Mouse (Mus musculus) adrenal gland, adult (tissue): Measurements from ENCODE around the gene Rpp25l.
"Not testable (repeated sequence)": the region's sequence is repeated elsewhere in the genome, so short reads cannot be mapped to it uniquely, and the experiment has no call there.

Source experiments
- DNase-seq, 2 experiments: peaks; one replicate each; pipeline ENCODE4 v3.0.0; 2022 to 2023; ENCODE audit warnings: low spot score in 1 of 2; ENCODE audit not compliant: inconsistent age in 2 of 2

Gene Rpp25l

DNA sequence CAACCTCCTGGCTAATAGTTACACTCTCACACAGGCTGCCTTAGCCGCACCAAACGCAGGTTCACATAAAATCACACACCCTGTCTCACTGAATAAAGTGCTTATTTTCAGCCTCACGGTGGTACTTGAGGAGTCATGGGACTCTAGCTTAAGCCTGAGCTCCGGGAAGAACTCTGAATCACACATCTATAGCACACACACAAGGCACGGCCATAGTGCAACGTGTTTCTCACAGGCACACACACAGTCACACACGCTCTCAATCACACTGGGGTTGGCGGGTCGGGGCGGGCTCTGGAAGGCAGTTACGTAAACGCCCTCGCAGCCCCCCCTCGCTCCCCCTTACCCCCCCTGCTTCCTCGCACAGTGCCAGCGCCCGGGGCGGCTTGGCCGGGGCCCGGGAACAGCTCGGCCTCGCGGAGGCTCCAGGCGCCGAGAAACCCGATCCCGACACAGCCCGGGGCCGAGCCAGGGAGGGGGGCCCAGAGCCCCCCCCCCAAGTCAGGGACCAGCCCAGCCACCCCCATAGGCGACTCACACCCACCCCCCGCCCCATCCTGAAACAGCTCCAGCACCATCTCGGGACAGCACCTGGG is 14.8 kb downstream of the Rpp25l start:
- DNase-seq = peak; percentile 68 to 78

DNA sequence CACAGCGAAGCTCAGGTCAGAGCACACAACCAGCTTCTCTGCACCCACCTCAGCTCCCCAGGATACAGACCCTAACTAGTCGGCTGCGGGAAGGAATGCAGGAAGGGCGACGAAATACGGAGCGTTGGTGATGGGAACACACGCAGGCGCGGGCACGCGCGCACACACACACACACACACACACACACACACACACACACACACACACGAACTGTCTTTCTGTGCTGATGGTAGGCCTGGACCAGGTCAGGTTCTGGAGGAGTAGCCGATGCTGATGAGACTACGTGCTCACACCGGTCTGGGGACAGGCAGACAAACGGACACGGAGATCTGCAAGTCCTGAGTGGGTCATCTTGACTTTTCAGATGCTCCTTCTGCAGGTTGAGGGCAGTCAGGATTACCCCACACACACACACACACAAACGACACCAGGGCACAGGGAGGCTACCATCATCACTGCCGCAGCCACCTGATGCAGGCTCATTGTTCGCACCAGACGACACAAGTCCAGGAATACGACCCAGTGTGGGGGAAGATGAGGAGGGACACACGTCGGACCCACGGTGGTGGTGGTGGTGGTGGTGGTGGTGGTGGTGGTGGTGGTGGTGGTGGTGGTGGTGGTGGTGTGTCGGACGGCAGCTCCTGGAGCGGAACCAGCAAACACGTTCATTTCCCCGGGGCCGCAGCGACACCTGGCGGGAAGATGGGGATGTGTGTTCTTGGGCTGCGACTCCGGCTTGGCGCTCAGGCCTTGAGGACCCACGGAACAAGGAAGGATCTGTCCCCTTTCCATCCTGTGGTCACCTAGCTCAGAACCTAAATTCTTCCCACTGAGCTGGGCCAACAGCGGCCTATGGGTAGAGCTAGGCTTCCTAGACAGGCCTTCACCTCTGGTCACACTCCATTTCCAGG is 16.1 kb downstream of the Rpp25l start, which contains the start of gene Cntfr:
Cntfr (minus strand) TSS at position 160 of the 912 bp plus-strand sequence.
- DNase-seq = peak; percentile 87 to 95

DNA sequence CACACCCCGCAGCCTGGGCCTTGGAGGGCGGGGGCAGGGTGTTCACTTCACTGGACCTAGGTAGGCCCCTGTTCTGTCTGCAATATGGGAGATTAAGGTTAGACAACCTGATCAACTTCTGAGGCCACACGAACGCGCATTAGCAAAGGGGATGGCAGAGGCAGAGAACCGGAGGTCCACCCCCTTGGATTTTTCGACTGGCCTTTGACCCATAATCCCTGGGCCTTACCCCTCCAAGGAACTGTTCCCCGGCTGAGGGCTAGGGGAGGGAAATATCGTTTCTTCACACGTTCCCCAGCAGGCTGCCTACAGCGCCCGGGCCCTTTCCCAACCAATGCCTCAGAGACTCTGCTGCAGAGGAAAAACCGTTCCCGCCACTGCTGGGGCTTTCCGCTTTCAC is 16.9 kb downstream of the Rpp25l start:
- peak in 1 of 2 experiments; percentile 60 for DNase-seq

DNA sequence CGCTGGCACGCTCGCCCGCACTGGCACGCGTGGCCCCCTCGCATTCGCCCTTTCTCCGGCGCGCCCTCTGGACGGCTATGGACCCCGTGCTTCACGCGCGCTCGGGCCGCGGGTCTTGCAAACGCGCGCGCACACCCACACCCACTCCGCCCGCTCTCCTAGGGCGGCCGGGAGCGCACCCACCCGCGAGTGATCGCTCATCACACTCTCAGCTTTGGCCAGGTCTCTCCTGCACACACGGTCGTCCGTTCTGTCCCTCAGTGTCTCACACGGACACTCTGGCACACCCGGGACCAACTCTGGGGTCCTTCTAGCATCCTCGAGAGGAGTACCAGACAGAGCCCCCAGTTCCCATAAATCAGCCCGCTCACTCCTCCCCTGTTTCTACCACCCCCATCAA is 17.5 kb downstream of the Rpp25l start:
- DNase-seq = peak in 1 of 2 experiments; percentile 49

DNA sequence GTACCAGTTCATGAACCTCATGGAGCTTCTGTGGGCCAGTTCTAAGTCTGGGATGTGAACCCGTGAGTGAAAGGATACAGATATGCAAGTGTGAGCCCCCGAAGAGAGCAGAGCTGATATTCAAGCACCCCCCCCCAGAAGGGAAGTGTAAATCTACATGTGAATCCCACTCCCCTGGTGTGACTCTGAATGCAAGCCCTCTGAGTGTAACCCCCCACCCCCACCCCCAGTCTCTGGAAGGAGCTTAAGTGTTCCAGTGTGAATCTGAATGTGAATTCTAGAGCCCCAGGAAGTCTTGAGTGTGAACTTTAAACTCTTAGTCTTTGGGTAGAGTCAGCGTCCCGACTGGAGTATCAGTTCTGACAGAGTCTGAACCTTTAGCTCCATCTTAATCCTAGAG is 19.8 kb downstream of the Rpp25l start:
- DNase-seq = not testable (repeated sequence)

DNA sequence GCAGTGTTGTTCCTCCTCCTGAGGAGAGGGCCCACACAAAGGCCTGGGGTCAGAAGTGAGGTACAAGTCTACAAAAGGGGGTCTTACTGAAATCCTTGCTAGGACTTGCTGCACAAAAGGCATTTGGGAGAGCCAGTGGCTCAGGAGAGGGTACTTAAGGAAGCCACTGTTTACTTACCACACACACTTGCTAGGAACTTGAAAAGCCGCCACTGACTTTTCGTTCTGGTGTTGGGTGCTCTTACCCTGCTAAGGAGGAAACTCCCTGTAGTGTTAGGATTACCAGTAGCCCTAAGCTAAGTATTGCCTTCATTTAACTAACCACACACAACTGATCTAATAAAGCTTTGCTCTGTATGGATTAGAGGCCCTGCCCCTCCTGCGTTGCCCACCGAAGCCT is 23.3 kb downstream of the Rpp25l start:
- not testable (repeated sequence) for DNase-seq

DNA sequence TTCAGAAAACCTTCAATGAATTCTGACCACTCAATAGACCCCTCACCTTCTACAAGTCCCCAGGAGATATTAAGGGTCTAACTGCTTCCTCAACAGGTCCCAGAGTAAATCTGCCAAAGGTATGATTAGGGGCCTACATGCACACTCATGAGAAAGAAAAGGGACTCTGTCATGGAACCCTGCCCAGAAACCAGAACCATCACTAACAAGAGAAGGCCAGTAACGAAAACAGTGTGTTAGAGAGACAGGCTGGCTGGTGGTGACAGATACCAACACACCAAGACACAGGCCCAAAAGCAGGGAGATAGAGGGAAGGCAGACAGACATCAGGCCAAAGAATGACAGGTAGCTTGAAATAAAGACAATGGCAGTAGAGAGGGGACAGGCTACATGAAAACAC is 24.8 kb downstream of the Rpp25l start:
- not testable (repeated sequence) for DNase-seq

DNA sequence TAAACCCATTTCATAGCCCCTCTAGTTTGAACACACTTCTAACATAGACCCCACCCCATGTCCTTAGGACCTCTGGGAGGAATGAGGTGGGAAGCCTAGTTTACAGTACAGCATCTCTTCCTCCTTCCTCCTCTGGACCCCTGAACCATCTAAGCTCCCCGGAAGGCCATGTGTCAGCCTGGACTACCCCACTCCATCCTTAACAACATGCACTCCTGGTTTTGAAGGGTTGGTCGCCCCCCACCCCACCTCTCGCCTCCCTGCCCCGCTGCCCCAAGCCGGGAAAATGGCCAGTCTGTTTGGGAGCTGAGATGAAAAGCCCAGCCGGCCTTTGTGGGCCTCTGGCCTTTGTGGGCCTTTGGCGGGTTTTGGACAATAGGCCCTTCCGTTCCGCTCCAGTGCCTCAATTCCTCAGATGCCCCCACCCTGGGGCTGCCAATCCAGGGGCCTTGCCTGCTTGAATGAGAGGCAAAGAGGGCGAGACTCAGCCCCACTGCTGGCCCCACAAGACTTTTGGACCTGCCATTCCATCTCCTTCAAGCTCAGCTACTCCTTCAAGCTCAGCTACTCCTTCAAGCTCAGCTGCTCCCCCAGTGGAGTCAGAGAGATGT is 27.3 kb downstream of the Rpp25l start:
- not testable (repeated sequence) for DNase-seq

DNA sequence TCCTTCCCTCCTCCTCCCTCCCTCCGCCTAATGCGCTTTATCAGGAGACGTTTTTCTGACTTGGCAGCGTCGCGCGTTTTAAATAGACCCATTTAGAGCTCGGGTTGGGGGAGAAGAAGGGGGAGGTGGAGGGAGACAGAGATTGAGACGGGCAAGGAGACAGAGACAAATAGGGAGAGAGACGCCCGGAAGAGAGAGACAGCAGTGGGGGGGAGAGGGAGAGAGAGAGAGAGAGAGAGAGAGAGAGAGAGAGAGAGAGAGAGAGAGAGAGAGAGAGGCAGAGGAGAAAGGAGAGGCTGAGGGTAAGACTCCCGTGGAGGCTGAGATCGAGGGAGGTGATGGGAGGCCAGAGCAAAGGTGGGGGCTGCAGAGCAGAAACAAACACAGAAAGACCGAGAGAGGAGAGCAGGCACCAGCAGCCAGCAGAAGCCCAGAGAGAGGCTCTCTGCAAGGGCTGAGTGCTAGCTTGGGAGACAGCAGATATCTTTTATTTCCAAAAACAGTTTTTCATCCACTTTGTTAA is 28.3 kb downstream of the Rpp25l start:
- not testable (repeated sequence) for DNase-seq

DNA sequence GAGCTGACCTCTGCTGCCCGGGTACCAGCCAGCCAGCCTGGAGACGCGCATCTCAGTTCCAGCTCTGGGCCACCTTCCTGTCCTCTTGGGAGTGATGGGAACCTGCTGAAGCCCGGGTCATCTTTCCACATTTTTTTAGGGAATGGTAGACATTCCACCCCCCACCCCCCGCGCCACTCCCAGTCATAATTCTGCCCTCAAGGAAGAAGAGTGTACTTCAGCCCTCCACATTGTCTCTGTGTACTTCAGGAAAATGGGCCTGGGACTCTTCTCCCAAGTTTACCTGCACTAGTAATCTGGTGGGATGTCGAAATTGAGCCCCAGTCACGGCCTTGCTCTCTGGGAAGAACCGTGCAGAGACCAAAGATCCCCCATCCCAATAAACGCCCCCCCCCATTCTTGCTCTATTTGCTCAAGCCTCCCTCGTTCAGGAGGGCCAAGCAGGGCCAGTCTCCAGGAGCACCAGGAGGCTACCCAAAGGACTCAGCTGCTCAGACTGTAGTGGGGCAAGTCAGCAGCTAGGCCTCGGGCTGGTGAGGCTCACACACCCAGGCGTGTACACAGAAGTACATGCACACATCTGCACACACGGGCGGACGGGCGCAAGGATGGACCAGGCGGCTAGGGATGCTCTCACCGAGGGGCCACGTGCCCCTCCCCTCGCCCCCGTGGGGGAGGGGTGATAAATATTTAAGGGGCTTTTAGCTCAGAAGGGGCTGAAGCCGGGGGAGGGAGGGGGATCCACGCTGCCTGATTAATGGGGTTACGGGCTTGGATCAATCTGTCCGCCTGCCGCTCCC is 29.0 kb downstream of the Rpp25l start:
- DNase-seq = not testable (repeated sequence)

DNA sequence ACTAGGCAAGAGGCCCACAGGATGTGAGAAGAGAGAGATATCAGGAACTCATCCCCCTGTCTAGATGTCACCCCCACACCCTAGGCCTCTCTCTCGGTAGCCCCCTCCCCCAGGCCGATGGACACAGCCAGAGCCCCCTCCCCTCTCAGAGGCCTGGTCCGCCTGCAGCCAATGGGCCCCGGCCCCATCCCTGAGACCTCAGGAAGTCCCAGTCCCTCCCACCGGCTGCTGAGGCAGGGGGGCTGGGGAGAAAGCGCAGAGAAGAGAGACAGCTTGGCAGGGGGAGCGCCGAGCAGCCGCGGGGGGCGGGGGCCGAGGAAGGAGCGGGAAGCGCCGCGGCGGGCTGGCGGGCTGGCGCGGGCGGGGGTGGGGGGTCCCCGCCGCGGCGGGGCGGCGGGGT is 30.0 kb downstream of the Rpp25l start:
- not testable (repeated sequence) for DNase-seq

DNA sequence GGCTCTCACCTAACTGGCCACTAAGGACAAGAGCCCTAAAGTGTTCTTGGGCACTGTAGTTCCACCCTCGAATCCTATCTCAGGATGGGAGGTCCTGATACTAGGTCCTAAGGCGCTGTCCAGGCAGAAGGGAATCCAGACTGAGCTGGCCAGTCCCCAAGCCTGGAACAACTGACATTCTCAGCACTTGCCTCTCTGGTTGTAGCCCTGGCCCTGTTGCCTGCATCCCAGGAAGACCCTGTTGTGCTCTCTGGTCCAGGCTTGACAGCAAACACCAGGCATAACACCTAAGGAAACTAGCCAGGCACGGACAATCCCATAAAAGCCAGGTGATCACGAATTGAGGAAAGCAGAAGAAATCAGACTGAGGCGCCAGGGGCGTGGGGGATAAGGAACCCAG is 30.5 kb downstream of the Rpp25l start:
- no peak for DNase-seq

DNA sequence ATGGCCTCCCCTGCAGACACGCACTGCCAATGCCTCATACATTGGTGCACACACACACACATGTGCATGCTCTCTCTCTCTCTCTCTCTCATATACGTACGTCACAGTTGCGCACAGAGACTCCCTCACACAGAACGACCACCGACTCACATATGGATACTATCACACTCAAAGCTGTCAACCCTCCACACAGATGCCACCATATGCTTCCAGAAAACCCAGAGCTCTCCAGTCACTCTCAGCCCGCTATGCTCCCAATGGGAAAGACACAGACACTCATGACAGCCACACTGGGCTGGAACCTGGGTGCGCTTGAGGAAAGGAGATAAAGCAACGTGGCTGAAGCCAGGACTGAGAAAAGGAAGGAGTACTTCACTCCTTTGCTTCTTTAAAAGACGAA is 31.4 kb downstream of the Rpp25l start:
- no peak for DNase-seq

DNA sequence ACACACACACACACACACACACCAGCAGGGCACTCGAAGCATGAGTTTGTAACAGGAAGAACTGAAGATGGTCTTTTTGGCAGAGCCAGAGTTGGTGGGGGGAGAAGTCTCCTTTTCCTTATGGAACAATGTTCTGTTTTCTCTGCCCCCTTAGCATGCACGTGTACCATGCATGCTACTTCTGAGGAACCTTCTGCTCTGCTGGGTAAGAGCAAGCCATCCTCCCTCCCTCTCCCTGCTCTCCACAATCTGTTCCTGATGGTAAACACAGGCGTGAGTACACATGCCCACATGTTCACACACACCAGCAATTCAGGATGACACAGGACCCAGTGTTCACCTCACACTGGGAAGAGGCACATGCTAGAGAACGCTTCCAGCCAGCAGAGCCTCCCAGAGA is 32.2 kb downstream of the Rpp25l start:
- no peak for DNase-seq

DNA sequence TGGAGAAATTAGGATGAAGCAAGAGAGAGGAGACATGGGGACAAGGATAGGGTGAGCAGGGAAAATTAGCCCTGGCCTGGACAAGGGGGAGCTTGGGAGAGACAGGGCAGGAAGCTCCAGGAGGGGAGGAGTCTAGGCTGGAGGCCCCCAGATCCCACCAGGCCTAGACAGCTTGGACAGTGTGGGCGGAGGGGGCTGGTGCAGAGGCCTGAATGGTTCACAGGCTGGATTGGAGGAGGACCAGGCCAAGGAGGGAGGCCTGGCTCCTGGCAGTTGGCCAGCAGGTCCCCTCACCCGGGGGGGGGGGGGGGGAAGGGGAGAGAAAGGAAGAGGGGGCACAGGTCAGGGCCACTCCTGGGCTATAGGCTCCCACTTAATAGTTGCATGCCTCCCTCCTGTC is 34.0 kb downstream of the Rpp25l start:
- no peak for DNase-seq

DNA sequence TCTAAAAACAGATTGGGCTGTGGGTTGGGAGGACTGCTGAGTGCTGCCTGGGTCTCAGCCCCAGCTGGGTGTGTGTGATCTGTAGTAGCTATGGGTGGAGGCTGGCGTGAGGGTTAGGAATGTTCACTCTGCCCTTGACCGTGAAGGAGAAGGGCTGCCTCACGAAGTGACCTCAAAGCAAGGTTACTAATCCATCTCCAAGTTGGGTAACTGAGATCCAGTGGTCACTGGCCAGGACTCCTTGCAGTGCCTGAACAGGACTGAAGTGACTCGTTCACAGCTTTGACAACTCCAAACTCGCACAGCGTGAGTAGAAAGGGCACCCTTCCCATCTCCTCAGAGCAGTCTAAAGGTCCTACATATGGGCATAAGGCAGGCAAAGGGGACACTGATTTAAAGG is 34.5 kb downstream of the Rpp25l start:
- DNase-seq = peak; percentile 67 to 92

DNA sequence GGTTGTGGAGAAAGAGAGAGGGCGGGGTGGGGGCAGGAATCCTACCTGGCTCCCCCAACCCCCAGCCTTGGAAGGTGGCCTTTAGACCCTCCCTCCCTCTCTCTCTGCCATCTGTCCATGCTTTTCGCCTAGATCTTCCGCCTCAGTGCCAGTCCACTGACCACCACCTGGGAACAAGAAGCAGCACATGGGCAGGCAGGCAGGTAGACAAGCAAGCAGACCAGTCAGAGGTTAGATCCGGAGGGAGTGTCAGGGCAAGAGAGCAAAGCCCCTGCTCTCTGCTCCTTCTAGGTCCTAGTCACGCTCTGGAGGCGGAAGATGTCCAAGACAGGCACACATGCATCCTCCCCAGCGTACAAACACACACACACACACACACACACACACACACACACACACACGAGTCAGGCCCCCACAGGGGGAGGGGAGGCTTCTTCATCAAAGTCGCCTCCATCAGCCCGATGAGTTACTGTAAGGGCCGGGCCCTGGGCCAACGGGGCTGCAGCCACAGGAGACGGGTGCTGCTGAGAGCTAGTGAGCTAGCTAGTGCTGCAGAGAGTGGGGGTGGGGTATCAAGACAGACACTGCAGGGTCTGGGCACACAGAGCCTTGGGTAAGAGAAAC is 36.2 kb downstream of the Rpp25l start:
- DNase-seq = peak; percentile 80 to 92

DNA sequence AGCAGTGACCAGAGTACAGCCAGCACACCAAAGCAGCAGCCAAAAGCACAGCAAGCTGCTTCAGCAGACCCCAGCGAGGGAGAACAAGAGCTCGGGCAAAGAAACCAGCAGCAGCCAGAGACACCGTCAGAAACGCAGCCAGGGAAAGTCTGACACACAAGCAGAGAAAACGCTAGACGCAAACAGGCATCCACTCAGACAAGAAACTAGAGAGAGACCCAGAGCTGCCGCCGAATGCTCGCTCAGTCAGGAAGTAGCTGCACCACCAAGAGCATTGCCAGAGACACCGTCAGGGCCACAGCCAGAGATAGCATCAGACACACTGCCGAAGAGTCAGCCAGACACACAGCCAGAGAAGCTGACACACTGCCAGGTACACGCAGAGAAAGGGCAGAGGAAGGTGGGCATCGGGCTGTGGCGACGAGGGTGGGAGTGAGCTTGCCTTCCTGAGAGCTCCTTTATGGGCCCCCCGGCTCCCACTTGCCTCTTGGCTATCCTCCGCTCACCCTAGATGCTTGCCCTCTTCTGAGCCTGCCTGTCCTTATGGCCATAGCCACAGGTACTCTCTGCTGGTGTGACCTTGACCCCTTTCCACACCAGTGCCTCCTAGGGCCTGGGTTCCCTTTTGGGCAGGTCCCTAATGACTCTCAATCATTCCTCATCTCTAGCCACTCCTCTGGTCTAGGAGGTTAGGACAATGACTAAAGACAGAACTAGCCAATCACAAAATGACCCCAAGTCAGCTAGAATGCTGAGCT is 36.9 kb downstream of the Rpp25l start:
- DNase-seq = peak; percentile 71 to 87

DNA sequence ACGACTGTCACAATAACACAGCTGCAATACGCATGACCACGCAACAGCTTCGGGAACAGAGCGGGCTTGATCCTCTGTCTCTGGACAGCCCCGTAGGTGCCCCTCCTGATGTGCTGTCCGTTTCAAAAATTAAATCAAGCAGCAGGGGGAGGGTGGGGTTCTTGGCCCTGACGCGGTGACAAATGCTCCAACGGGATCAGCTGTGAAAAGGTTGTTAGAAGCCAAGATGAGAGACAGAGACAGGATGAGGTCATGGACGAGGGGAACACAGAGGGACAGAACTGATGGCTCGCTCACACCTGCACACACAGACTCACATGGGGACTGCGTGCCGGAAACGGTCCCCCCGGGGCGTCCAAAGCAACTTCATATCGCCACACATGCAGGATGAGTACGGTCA is 40.1 kb downstream of the Rpp25l start:
- no peak for DNase-seq

DNA sequence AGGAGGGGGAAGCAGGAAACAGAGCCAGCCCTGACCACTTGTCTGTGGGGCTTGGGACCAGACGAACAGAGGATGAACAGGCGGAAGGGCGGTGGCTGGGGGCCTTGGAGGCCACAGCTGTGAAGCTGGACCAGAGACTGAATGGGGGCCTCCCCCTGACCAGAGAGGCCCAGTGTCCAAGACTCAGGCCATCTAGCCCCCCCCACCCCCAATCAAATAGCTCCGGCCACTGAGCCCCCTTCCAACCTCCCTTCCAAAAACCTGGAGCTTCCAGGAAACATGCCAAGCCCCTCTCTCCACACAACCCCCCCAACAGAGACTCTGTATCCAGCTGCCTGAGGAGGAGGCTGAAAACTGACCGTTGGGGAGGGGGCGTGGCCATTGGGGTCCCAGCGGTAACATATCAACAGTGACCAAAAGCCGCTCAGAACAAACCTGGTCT is 40.8 kb downstream of the Rpp25l start:
- DNase-seq = no peak
